Mouse (Mus musculus) thymus, adult 2 months (tissue): ENCODE results near the gene Gnb5.

Experiments used
- CTCF ChIP-seq: fragments of 200-500 bp; IDR thresholded peaks from 2 replicates; pipeline ENCODE4 v1.5.1; 2012; ENCODE audit warnings: mild to moderate bottlenecking, control low read depth, low read length, moderate library complexity, borderline replicate concordance; ENCODE audit not compliant: control insufficient read depth, poor library complexity, insufficient read depth; ENCODE audit errors: extremely low read depth
- POLR2A ChIP-seq: fragments of 200-500 bp; IDR thresholded peaks from 2 replicates; pipeline ENCODE4 v1.6.1; 2012; ENCODE audit warnings: mild to moderate bottlenecking, low read length, control low read depth, moderate library complexity; ENCODE audit not compliant: control insufficient read depth, poor library complexity, insufficient read depth; ENCODE audit errors: extremely low read depth

DNA sequence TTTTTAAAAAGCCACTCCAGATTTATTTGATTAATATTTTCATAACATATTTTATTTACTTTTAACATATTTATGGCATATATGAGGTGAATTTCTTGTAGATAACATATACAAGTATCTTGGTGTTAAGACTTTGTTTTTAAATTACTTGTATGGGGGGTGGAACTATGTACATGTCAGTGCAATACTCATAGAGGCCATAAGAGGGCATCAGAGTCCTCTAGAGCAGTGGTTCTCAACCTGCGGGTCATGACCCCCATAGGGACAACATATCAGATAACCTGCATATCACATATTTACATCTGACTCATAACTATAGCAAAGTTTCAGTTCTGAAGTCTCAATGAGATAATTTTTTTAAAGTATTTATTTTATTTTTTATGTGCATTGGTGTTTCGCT is 6.7 kb upstream of the Gnb5 start:
- no peak for TF ChIP-seq CTCF
- TF ChIP-seq POLR2A, result no peak
